Comparison of ENCODE assay signal across 23 mouse cellular contexts in the genomic region with DNA sequence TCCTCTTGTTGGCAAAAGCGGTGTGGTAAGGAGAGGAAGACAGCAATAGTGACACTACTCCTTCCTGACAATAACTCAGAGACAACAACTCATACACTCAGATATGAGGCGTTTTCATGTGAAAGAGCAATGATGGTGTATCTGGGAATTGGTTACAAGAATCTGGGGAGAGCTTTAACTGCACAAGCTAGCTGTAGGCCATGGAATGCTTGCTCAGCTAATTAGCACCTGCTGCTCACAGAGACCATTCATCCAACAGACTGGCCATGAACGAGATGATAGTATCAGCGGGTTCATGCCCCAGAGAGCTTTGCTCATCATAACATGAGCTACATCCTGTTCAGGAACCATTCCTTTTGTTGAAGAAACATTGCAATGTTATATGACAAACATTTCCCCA. TPM values are rescaled to one million over a fixed set of nuclear protein-coding genes. Genes with fewer than 3 reads are reported as not detected.
A peak's percentile ranks its signal among the peaks of the same experiment; 100 is the strongest.
DNase-seq lines count a peak whose midpoint lies in the region; ATAC-seq and TF ChIP-seq lines count a peak whose summit lies in the region.
"Had no signal": no experiment of that assay in that cellular context is flagged by ENCODE, and none has a peak within 500 bp of the region (broad histone marks: within the 10 kb centered on the region; RNA-seq: fewer than 3 reads in every experiment).

No protein-coding gene starts in this region.

- intact Hi-C loops in gastrocnemius, adult 2 months (cut with DNase I), result no loop called here
- intact Hi-C loops in left cerebral cortex, postnatal 25 days (cut with DNase I), result no loop called here
- intact Hi-C loops in left cerebral cortex, postnatal 14 days (cut with DNase I), result no loop called here

- TF ChIP-seq CTCF in gastrocnemius, adult 2 months (IDR thresholded peaks at IDR 0.05), result no peak

- H3K27me3 ChIP-seq in lung, embryonic 16.5 days (ENCODE audit: control insufficient read depth, insufficient read depth, low read depth, low read length), result no peaks in the 10 kb centered on the region
- no peaks in the 10 kb centered on the region for H3K27me3 ChIP-seq in liver, embryonic 16.5 days (ENCODE audit: control insufficient read depth, insufficient read depth, low read depth, low read length)
- H3K27me3 ChIP-seq: limb, embryonic 13.5 days; neural tube, embryonic 15.5 days had no signal

- no peak overlapping the region for H3K9ac ChIP-seq in lung, embryonic 16.5 days (ENCODE audit: low read length)
- no peak overlapping the region for H3K9ac ChIP-seq in liver, embryonic 16.5 days (ENCODE audit: low read depth, low read length)
- H3K9ac ChIP-seq: forebrain, postnatal 0 days; hindbrain, embryonic 14.5 days; limb, embryonic 13.5 days; neural tube, embryonic 15.5 days had no signal

- 66% methylated on average over 4 of the region's 4 CpGs for WGBS in lung, embryonic 16.5 days
- WGBS in liver, embryonic 16.5 days (ENCODE audit: insufficient replicate concordance), result 79% methylated on average over 4 of the region's 4 CpGs

- no peak for DNase-seq in gastrocnemius, adult 2 months
- DNase-seq in gastrocnemius, postnatal 4 days (ENCODE audit: low spot score in 2 of 2), result no peak
- DNase-seq in lung, postnatal 36 days, result no peak
- no peak for DNase-seq in left cerebral cortex, postnatal 25 days (ENCODE audit: low spot score in 2 of 2)
- no peak for DNase-seq in B cell, adult 2 months
- DNase-seq in left cerebral cortex, postnatal 14 days (ENCODE audit: low spot score in 2 of 2), result no peak
- DNase-seq: adrenal gland, postnatal 10 days; cerebellum, adult 11 months; cerebellum, postnatal 25 days; forebrain, postnatal 0 days; gastrocnemius, postnatal 10 days; heart, postnatal 14 days; kidney, adult 18-20 months; kidney, postnatal 25 days; lung, postnatal 4 days; thymus, adult 2 months had no signal

- H3K4me3 ChIP-seq in gastrocnemius, adult 2 months, result no peak overlapping the region
- H3K4me3 ChIP-seq in lung, embryonic 16.5 days (ENCODE audit: low read length), result no peak overlapping the region
- H3K4me3 ChIP-seq in liver, embryonic 16.5 days (ENCODE audit: low read depth, low read length), result no peak overlapping the region
- H3K4me3 ChIP-seq: limb, embryonic 13.5 days; neural tube, embryonic 15.5 days had no signal

- H3K36me3 ChIP-seq in lung, embryonic 16.5 days (ENCODE audit: control insufficient read depth, insufficient read depth, low read length), result peaks cover 19% of the 10 kb centered on the region
- H3K36me3 ChIP-seq in liver, embryonic 16.5 days (ENCODE audit: control insufficient read depth, insufficient read depth), result peaks cover 52% of the 10 kb centered on the region

- no peaks in the 10 kb centered on the region for H3K9me3 ChIP-seq in lung, embryonic 16.5 days (ENCODE audit: control insufficient read depth, low read length)
- H3K9me3 ChIP-seq in liver, embryonic 16.5 days (replicated peaks; ENCODE audit: control insufficient read depth, low read length), result no peaks in the 10 kb centered on the region
- H3K9me3 ChIP-seq: G1E; limb, embryonic 13.5 days; midbrain, embryonic 10.5 days; neural tube, embryonic 15.5 days had no signal

- H3K4me2 ChIP-seq in lung, embryonic 16.5 days (ENCODE audit: low read depth, low read length), result no peak overlapping the region
- peak overlapping the region; percentile 14; the same call in 1 of the 2 replicates for H3K4me2 ChIP-seq in liver, embryonic 16.5 days (ENCODE audit: low read depth, low read length)
- H3K4me2 ChIP-seq: hindbrain, embryonic 14.5 days; neural tube, embryonic 15.5 days had no signal

- H3K4me1 ChIP-seq in lung, embryonic 16.5 days (replicated peaks; ENCODE audit: control insufficient read depth, insufficient read depth, low read length), result peaks cover 38% of the 10 kb centered on the region
- peaks cover 36% of the 10 kb centered on the region for H3K4me1 ChIP-seq in liver, embryonic 16.5 days (ENCODE audit: control insufficient read depth, low read depth, low read length)

- H3K27ac ChIP-seq in gastrocnemius, adult 2 months, result peak overlapping the region; percentile 93; the same call in 1 of the 2 replicates
- peak overlapping the region; percentile 87 for H3K27ac ChIP-seq in lung, embryonic 16.5 days (ENCODE audit: low read length)
- no peak overlapping the region for H3K27ac ChIP-seq in liver, embryonic 16.5 days (ENCODE audit: low read length)
- H3K27ac ChIP-seq: hindbrain, embryonic 14.5 days; limb, embryonic 13.5 days; midbrain, embryonic 10.5 days; neural tube, embryonic 15.5 days had no signal

- ATAC-seq in lung, embryonic 16.5 days (ENCODE audit: low read depth), result no peak
- no peak for ATAC-seq in liver, embryonic 16.5 days (ENCODE audit: low read depth)
- ATAC-seq: forebrain, postnatal 0 days had no signal

RNA-seq across cellular contexts. Expression of gene Plagl2, which starts 4.0 kb away (rescaled TPM):
- 1 to 10 TPM; 2.5 to 2.8 TPM for total RNA-seq in gastrocnemius, adult 2 months (2021)
- 10 to 100 TPM; 13.4 to 13.6 TPM for total RNA-seq in gastrocnemius, postnatal 4 days (2021)
- polyA plus RNA-seq in lung, embryonic 16.5 days (2015; fragmentation: Nextera tagmentation; extraction: Ambion mirVana), result 14.4 and 17.1 TPM in 2 replicates
- 13.9 and 16.7 TPM in 2 replicates for polyA plus RNA-seq in liver, embryonic 16.5 days (2015; fragmentation: Nextera tagmentation; extraction: Ambion mirVana)
- total RNA-seq in left cerebral cortex, postnatal 25 days (2021), result 1 to 10 TPM; 5.3 to 5.7 TPM
- total RNA-seq in left cerebral cortex, postnatal 14 days (2021), result 1 to 10 TPM; 4.4 to 4.5 TPM

RNA-seq across cellular contexts. Expression of gene Pofut1, which starts 4.1 kb away (rescaled TPM):
- total RNA-seq in gastrocnemius, adult 2 months (2021), result 10 to 100 TPM in 1 of 2 experiments, 1 to 10 TPM in 1; 7.6 to 13.2 TPM
- total RNA-seq in gastrocnemius, postnatal 4 days (2021), result 10 to 100 TPM; 45.3 to 46.9 TPM
- 6.2 and 6.7 TPM in 2 replicates for polyA plus RNA-seq in lung, embryonic 16.5 days (2015; fragmentation: Nextera tagmentation; extraction: Ambion mirVana)
- 2.8 and 3.0 TPM in 2 replicates for polyA plus RNA-seq in liver, embryonic 16.5 days (2015; fragmentation: Nextera tagmentation; extraction: Ambion mirVana)
- total RNA-seq in left cerebral cortex, postnatal 25 days (2021), result 10 to 100 TPM; 13.6 to 15.3 TPM
- 10 to 100 TPM; 14.3 to 17.4 TPM for total RNA-seq in left cerebral cortex, postnatal 14 days (2021)

RNA-seq across cellular contexts. Expression of gene Tspyl3, which starts 12.0 kb away (rescaled TPM):
- under 1 TPM; 0.38 to 0.59 TPM for total RNA-seq in gastrocnemius, adult 2 months (2021)
- total RNA-seq in gastrocnemius, postnatal 4 days (2021), result 1 to 10 TPM; 3.8 to 4.0 TPM
- polyA plus RNA-seq in lung, embryonic 16.5 days (2015; fragmentation: Nextera tagmentation; extraction: Ambion mirVana), result 8.4 and 8.7 TPM in 2 replicates
- 2.0 and 2.4 TPM in 2 replicates for polyA plus RNA-seq in liver, embryonic 16.5 days (2015; fragmentation: Nextera tagmentation; extraction: Ambion mirVana)
- 10 to 100 TPM; 27.9 to 29.3 TPM for total RNA-seq in left cerebral cortex, postnatal 25 days (2021)
- total RNA-seq in left cerebral cortex, postnatal 14 days (2021), result 10 to 100 TPM; 30.0 to 30.7 TPM

RNA-seq across cellular contexts. Expression of gene Kif3b, which starts 54.0 kb away (rescaled TPM):
- total RNA-seq in gastrocnemius, adult 2 months (2021), result 1 to 10 TPM; 3.6 to 4.3 TPM
- total RNA-seq in gastrocnemius, postnatal 4 days (2021), result 1 to 10 TPM; 8.9 to 9.1 TPM
- polyA plus RNA-seq in lung, embryonic 16.5 days (2015; fragmentation: Nextera tagmentation; extraction: Ambion mirVana), result 7.1 TPM in 2 replicates
- 1.9 and 2.1 TPM in 2 replicates for polyA plus RNA-seq in liver, embryonic 16.5 days (2015; fragmentation: Nextera tagmentation; extraction: Ambion mirVana)
- 10 to 100 TPM; 59.3 to 60.2 TPM for total RNA-seq in left cerebral cortex, postnatal 25 days (2021)
- total RNA-seq in left cerebral cortex, postnatal 14 days (2021), result 10 to 100 TPM; 69.2 to 74.3 TPM

Comparison
In these comparisons a context has a peak if more than half of its experiments do, and no peak if none do; other contexts are left out.
1. RNA of gene Tspyl3, which starts 12.0 kb away (total RNA-seq): 30.0 to 30.7 TPM in left cerebral cortex, postnatal 14 days and 27.9 to 29.3 TPM in left cerebral cortex, postnatal 25 days; 3.8 to 4.0 TPM in gastrocnemius, postnatal 4 days and 0.38 to 0.59 TPM in gastrocnemius, adult 2 months; every median in the first group is over 4 times any median in the second.